Mouse (Mus musculus) central nervous system, embryonic 18 days (tissue): ENCODE data around the gene Mindy4. TPM values are rescaled to one million over a fixed set of nuclear protein-coding genes. Genes with fewer than 3 reads are reported as not detected.

ENCODE experiments used
- polyA plus RNA-seq: library from polyadenylated mRNA; depleted of rRNA; stranded (reverse); fragments of >200 nt; gene quantifications from 2 replicates; pipeline ENCODE4 v1.2.3, GENCODE M21; 2012; rRNA removed

The Mindy4 gene
- polyA plus RNA-seq = 12.8 and 13.0 TPM in 2 replicates

DNA sequence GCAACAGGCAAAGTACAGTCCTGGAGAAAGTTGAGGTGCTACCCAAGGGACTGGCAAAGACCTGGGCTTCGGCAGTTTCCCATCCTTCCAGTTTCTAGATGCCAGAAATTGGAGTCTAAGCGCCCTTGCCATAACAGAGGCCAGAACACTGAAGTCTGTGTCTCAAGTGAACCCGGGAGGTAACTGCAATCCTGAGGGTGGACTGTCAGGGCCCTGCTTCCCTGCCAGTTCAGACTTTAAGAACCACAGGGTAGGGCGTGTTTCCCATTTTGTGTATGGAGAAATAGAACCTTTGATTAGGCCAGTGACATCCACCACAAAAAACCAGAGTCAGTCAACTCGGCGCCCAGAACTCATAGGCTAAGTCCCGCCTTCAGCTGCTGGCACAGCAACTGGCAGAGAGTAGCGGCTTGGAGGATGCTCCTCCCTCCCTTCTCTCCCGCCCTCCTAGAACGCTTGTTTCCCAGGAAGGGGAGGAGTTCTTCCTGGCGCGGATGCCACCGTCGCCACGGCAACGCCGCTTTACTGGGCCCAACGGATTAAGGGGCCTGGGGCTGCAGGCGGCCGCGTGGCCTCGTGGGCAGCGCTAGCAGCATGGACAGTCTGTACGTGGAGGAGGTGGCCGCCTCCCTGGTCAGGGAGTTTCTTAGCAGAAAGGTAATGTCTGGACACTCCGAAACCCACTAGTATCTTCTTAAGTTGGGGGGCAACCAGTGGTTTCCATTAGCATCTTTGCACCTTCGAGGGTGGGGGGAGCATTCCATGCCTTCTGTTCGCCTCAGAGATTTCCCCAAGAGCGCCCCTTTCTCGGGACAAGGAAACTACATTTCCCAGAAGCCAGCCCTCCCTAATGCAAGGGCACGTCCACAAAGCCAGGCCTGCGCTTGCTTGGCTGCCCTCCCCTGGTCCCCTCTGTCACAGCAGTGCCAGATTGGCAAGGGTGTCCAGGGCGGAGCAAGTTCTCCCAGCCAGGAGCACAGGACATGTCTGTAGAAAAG lies at the start of gene Mindy4:
Mindy4 (plus strand) TSS at position 471 of the 998 bp plus-strand sequence.

DNA sequence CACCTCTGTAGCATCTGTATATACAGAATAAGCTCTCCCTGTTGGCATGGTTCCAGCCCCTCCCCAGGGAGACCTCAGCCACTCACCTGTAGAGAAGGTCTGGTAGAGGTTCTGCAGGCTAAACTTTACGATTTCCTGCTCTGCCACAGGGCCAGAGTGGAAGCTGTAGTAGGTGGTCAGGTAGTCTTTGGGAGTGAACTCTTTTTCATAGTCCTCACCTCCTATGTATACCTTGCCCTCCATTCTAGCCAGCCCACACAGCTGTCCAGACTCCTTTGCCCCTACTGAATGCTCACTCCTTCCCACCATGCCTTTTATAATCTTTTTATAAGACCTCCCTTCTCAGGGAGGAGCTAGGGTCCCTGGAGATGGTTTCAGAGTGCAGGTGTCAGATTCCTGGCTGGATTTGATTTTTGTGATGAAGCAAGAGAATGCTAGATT lies 28.4 kb upstream of the Mindy4 start, which contains the start of gene Inmt:
Inmt (minus strand) TSS at position 303 of the 441 bp plus-strand sequence.

GRCm38 (mm10) chr6:55335989-55336514 lies 132.9 kb downstream of the Mindy4 start, which contains the start of gene Aqp1:
TSS of gene Aqp1 (plus strand) at chr6:55336432.

Other genes with a start within 250 kb of the Mindy4 start
- 4.2 and 4.3 TPM in 2 replicates for gene Nod1, start 230.8 kb upstream of the Mindy4 start, polyA plus RNA-seq
- gene Ggct, start 210.4 kb upstream of the Mindy4 start, polyA plus RNA-seq = 9.5 and 10.1 TPM in 2 replicates
- gene Gars, start 165.4 kb upstream of the Mindy4 start, polyA plus RNA-seq = 135 and 138 TPM in 2 replicates
- gene Crhr2, start 70.4 kb upstream of the Mindy4 start, polyA plus RNA-seq = 2.9 and 3.1 TPM in 2 replicates
- gene Inmt, start 28.3 kb upstream of the Mindy4 start, polyA plus RNA-seq = not detected in 2 replicates
- 8.4 and 17.1 TPM in 2 replicates for gene Aqp1, start 133.0 kb downstream of the Mindy4 start, polyA plus RNA-seq
- not detected in 2 replicates for gene Ghrhr, start 172.9 kb downstream of the Mindy4 start, polyA plus RNA-seq
- gene Adcyap1r1, start 248.6 kb downstream of the Mindy4 start, polyA plus RNA-seq = 68.3 and 68.9 TPM in 2 replicates